Mouse (Mus musculus) monocyte, adult 2 months (primary cell): Measurements from ENCODE around the gene Hspa1b.
A peak's percentile ranks its signal among the peaks of the same experiment; 100 is the strongest.
"Not testable (repeated sequence)": the region's sequence is repeated elsewhere in the genome, so short reads cannot be mapped to it uniquely, and the experiment has no call there.

Experiments
- DNase-seq, 2 experiments: peaks; one replicate each; pipeline ENCODE4 v3.0.0; 2022; ENCODE audit warnings: low spot score in 2 of 2, low read depth in 1 of 2

Hspa1b gene

DNA sequence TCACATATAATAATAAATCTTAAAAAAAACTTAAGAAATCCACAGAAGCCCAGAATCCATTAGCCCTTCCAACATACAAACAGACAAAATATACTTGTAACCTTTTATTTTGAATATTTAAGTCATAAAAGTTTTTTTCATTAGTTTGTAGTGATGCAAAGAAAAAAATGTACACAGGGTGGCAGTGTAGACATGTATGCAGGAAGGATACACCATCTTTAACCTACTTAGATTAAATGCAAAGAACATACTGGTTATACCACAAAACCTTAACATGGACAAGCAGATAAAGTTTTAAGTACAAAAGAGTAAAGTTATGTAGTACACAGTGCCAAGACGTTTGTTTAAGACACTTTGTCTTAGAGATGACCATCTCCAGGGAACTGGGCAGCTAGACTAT is 2.7 kb downstream of the Hspa1b start:
- DNase-seq = no peak

DNA sequence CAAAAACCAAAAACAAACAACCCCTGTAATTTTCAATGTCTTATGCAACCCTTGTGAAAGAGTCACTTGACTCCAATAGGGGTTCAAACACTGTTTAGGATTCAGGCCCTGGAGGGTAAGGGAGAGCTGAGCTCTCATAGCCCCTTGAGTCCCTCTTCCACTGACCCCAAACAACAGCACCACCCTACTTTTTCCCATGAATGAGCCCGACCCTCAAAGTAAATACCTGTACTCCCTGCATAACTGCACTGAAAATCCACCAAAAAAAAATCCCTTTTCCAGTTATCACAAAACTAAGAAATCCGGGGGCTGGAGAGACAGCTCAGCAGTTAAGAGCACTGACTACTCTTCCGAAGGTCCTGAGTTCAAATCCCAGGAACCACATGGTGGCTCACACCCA is 3.2 kb downstream of the Hspa1b start:
- no peak for DNase-seq

DNA sequence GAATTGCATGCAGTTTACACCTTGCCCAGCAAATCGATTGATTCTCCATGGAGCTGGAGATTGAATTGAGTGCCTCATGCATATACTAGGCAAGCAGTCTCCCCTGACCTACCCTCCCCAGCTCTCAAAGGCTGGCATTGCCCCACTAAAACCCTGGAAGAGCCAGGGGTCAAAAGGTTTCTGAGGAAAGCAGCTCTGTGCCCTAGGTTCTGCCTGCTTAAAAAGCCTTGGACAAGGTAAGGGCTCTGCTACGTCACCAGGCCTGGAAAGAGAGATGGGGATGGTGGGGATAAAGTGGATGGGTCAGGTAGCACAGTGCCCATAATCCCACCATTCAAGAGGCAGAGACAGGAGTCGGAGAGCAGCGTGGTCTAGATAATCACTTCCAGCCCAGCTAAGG is 4.2 kb downstream of the Hspa1b start:
- DNase-seq = no peak

DNA sequence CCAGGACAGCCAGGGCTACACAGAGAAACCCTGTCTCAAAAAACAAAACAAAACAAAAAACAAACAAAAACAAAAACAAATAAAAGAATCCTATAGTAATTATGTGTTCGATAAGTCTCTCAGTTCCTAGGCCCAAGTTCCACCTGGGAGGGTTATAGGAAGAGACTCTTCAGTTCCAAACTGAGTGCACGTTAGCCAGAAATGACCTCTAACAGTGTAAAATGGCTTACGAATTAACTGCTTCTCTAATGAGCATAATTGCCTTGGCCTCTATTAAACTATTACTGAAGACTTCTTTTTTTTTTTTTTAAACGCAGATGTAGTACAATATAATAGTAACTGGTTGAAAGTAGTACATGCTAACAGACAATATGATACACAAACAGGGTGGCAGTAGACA is 5.1 kb downstream of the Hspa1b start:
- no peak for DNase-seq

- DNase-seq = no peak
Measured at GRCm38 (mm10) chr17:34953258-34953657, 5.8 kb downstream of the Hspa1b start.

GRCm38 (mm10) chr17:34952378-34953040 is 6.5 kb downstream of the Hspa1b start:
- DNase-seq = peak in 1 of 2 experiments; percentile 61

DNA sequence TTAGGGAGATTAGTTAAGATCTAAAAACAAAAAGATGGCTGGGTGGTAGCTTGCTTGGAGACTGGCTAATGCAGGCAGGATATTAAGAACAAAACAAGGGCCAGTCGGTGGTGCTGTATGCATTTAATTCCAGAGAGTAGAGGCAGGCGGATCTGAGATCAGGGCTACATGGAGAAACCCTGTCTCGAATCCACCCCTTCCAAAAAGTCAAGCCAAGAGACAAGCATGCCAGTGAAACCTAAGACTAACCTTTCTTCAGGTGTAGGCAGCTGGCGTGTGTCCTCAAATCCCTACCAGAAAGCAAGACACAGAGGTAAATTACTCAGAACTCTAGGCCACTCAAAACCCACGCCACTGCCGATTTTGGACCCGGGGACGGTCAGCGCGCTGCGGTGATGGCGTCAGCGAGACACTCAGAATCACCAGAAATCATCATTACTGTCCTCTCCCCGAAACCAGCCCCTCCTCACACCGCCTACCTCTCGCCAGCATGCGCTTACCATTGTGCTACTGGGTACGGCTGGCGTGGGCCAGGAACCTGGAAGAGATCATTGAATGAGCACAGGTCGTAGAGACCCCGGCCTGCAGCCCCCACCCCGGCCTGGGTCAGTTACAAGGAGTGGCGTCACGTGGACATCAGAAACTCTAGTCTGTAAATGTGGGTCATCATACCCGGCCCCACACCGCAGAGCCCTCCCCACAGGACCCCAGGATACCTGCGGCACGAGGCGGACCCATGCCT is 7.2 kb downstream of the Hspa1b start:
- DNase-seq = no peak

DNA sequence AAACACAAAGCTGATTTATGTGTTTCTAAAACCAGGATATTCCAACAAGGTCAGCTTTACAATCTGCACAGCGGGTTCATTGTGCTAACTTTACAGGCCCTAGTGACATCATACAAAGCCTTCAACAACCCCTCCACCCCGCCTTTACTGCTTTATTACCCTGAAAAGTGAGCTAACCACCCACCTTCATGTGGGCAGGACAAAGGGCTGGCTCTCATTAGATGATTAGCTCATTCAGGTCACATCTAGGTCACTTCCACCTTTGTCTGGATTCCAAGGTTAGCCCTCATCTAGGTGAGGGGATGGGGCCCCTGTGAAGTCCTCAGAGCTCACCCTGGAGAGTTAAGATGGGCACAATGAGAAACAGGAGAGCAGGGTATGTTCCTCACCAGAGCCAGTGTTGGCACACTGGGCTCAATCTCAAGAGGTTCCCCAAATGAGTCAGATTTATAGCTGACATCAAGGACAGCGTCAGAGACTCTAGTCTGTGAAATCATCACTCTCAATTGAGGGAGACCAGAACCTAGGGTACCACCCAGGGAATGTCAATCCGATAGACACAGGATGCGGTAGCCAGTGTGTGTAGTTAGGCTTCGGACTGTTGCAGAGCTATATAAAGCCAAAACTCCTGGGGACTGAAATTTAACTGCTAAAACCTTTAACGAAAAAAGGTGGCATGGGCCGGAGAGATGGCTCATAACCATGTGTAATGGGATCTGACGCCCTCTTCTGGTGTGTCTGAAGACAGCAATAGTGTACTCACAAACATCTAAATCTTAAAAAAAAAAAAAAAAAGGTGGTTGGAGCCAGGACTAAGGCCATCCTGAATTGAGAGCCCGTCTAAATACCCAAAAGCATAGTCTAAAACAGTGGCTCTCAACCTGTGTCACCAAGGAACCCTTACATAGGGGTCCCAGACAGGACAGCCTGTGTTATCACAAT is 8.3 kb downstream of the Hspa1b start:
- DNase-seq = no peak

DNA sequence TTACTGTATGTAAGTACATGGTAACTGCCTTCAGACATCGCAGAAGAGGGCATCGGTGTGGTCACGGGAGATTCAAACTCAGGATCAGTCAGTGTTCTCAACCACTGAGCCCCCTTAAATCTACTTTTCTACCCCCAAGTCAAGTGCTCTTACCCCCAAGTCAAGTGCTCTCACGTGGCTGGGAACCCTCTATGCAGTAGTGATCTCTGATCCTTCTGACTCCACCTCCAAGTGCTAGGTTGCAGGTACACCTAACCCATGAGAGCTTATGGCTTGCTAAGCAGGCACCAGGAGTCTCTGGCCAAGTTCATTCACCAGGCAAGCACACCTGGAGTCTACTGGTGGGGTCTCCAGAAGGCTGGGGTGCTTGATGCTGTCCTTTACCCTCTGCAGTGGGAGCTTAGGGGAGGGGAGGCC is 9.5 kb downstream of the Hspa1b start:
- DNase-seq = no peak

DNA sequence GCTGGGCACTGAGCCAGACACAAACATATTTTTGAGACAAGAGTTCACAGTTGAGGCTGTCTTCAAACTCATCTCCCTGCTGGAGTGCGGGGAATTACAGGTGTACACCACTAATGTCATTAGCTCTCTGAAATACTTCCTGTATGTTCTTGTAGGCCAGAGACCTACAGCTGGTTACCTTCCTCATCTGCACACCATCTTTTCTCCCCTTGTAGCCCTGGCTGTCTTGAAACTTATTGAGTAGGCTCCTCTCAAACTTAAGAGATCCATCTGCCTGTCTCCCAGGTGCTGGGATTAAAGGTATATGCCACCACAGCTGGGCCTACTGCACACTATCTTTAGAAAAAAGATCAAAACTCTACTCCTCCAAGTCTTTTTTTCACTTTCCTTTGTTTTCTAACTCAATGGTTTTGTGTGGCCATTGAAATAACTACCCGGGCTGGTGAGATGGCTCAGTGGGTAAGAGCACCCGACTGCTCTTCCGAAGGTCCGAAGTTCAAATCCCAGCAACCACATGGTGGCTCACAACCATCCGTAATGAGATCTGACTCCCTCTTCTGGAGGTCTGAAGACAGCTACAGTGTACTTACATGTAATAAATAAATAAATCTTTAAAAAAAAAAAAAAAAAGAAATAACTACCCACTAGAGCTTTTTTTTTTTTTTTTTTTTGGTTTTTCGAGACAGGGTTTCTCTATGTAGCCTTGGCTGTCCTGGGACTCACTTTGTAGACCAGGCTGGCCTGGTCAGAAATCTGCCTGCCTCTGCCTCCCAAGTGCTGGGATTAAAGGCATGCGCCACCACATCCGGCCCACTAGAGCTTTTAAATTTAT is 10.1 kb downstream of the Hspa1b start:
- not testable (repeated sequence) for DNase-seq

DNA sequence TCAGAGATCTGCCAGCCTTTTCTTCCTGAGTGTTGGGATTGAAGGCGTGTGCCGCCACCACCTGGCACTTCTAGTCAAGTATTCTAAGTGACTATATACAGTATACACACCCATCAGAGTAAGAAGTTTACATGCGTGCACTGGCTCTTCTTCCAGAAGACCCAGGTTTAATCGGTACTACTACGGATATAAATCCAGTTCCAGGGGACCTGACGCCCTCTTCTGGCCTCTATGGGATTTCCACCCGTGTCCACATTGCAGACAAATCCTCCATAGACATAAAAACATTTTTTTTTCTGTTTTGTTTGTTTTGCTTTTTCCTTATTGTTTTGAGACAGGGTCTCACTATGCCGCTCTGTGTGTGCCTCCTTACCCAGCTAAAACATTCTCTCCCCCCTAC is 11.4 kb downstream of the Hspa1b start:
- no peak for DNase-seq

GRCm38 (mm10) chr17:34946486-34947140 is 12.4 kb downstream of the Hspa1b start:
- DNase-seq = no peak

DNA sequence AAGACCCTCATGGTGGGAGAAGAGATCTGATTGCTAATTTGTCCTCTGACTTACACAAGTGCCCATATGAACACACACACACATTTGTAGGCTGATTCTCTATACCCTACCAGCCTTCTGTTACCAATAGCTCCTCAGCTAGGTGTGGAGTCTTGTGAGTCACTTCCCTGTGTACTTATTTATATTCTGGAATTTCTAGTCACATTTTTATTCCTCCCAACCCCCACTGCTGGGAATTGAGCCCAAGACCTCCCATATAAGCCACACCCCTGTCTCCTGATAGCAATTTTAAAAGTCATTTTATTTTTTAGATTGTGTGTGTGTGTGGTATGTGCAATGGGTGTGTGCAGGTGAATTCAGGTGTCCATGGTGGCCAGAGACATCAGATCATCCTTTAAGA is 14.7 kb downstream of the Hspa1b start:
- no peak for DNase-seq

GRCm38 (mm10) chr17:34943128-34943815 is 15.8 kb downstream of the Hspa1b start:
- no peak for DNase-seq

DNA sequence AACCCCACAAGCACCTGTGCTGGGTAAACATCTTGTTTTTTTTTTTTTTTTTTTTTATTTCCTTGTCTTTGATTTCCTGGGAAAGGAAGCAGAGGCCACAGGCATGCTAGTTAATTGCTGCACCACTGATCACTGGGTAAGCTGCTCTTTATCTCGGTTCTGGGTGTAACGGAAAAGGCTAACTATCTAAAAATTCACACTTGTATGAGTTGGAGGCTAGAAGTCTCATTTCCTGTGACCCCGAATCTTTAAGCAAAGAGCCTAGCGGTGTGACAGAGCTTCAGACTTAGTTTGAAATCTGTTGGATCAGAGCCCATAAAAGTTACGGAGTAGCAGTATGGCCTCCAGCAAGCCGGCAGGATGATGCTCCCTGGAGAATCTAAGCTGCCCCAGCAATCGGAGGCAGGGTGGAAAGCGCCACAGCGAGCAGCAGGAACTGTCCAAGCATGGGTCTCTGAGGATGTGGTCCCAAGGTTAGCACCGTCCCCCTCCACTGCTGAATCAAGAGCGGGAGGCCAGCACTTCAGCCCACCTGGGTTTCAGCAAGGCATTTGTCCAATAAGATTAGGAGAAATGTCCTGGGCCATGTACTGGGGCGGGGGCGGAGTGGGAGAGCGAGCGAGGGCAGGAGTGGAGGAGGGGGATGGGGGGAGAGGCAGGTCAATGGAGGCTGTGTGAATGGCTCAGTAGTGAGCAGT is 17.5 kb downstream of the Hspa1b start:
- no peak for DNase-seq

GRCm38 (mm10) chr17:34937960-34938505 is 21.0 kb downstream of the Hspa1b start:
- no peak for DNase-seq

GRCm38 (mm10) chr17:34934830-34935229 is 24.2 kb downstream of the Hspa1b start:
- peak in 1 of 2 experiments; percentile 36 for DNase-seq

GRCm38 (mm10) chr17:34934031-34934430 is 25.0 kb downstream of the Hspa1b start:
- no peak for DNase-seq

DNA sequence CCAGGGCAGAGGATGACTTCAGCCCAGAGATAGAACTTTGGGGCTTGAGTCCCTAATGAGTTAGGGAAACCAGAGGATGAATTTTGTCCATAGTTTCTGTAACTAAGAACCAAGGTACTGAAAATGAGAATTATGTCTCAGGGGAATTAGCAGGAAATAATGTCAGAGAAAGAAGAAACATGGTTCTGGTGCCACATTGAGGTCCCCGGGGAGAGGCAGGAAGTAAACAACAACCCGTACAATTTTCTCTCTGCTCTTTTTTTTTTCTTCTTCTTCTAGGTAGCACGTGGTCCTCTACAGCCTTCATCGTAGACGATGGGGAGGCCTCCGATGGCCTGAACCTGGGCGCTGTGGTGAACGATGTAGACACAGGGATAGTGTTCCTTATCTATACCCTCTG is 26.8 kb downstream of the Hspa1b start:
- no peak for DNase-seq
